Mouse (Mus musculus) embryonic facial prominence, embryonic 12.5 days (tissue): ENCODE results near the gene 2010300C02Rik. TPM values are rescaled to one million over a fixed set of nuclear protein-coding genes. Genes with fewer than 3 reads are reported as not detected.

ENCODE experiments used
- polyA plus RNA-seq: library from polyadenylated mRNA; unstranded; fragments of >200 nt; fragmentation: Nextera tagmentation; extraction: Ambion mirVana; gene quantifications from 2 replicates; pipeline ENCODE4 v1.2.1, GENCODE M21; 2016

The 2010300C02Rik gene
- polyA plus RNA-seq, 1 experiment from 2014 or later = 2.0 TPM

Other genes with a start within 250 kb of the 2010300C02Rik start
- 4.3 and 7.4 TPM in 2 replicates for gene Mgat4a, start 179.1 kb downstream of the 2010300C02Rik start, polyA plus RNA-seq
- 7.4 and 7.6 TPM in 2 replicates for gene Tsga10, start 146.3 kb upstream of the 2010300C02Rik start, polyA plus RNA-seq
- 8.5 and 9.1 TPM in 2 replicates for gene Lipt1, start 151.7 kb upstream of the 2010300C02Rik start, polyA plus RNA-seq
- 25.3 and 25.4 TPM in 2 replicates for gene Mitd1, start 170.3 kb upstream of the 2010300C02Rik start, polyA plus RNA-seq
- gene Mrpl30, start 170.4 kb upstream of the 2010300C02Rik start, polyA plus RNA-seq = 232 and 245 TPM in 2 replicates
- not detected in 2 replicates for gene Lyg2, start 196.4 kb upstream of the 2010300C02Rik start, polyA plus RNA-seq
- gene Lyg1, start 237.7 kb upstream of the 2010300C02Rik start, polyA plus RNA-seq = not detected in 2 replicates